Mouse (Mus musculus) lung, postnatal 0 days (tissue): Measurements from ENCODE around the gene Fahd2a.

ENCODE experiments used
- CTCF ChIP-seq: IDR thresholded peaks from 2 replicates; pipeline ENCODE4 v1.5.1; 2016; ENCODE audit warnings: antibody characterized with exemption, mild to moderate bottlenecking
- EP300 ChIP-seq: IDR thresholded peaks from 2 replicates; pipeline ENCODE4 v1.6.1; 2016; ENCODE audit warnings: antibody characterized with exemption, mild to moderate bottlenecking, control low read depth

DNA sequence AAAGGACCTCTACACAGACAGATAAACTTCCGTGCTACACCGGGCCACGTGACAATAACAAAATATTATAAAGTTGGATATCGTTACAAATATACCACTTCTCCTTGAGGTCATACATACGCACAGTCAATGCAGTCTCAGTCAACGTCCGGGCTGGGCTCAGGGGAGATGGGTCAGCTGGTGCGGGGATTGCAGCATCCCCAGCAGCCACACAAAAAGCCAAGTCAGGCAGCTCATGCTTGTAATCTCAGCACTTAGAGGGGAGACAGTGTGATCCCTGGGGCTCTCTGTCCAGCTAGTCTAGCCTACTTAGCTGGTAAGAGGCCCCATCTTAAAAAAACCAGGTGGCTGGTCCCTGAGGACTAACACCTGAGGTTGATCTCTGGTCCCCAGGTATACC is 26.9 kb upstream of the Fahd2a start:
- TF ChIP-seq CTCF (no peak), EP300 (no peak)
